Mouse (Mus musculus) CH12.LX (cell line): ENCODE data around the gene Cox6a1. TPM values are rescaled to one million over a fixed set of nuclear protein-coding genes. Genes with fewer than 3 reads are reported as not detected.
"Not testable (repeated sequence)": the region's sequence is repeated elsewhere in the genome, so short reads cannot be mapped to it uniquely, and the experiment has no call there.

Experiments
- DNase-seq: peaks from one replicate; pipeline ENCODE4 v3.0.0-alpha.2; 2013; ENCODE audit errors: extremely low read depth
- H3K27ac ChIP-seq: 2 replicates; pipeline ENCODE4 v1.5.1; 2012; ENCODE audit warnings: low read depth, mild to moderate bottlenecking, control low read depth, moderate library complexity; ENCODE audit not compliant: insufficient read depth
- H3K27me3 ChIP-seq: replicated peaks from 2 replicates; pipeline ENCODE3; 2012; ENCODE audit warnings: inconsistent platforms
- H3K36me3 ChIP-seq, 2 experiments: replicated peaks in 1 of 2; 2 replicates each; pipeline versions ENCODE3 to v1.6.1; 2012; ENCODE audit warnings: inconsistent platforms in 1 of 2, low read length in 1 of 2, mild to moderate bottlenecking in 1 of 2, mixed read lengths in 1 of 2, moderate library complexity in 1 of 2; ENCODE audit not compliant: control insufficient read depth in 1 of 2, insufficient read depth in 1 of 2
- H3K4me1 ChIP-seq, 2 experiments: 2 replicates each; pipeline ENCODE4 v1.6.1; 2012; ENCODE audit warnings: inconsistent platforms in 1 of 2, moderate library complexity in 1 of 2; ENCODE audit not compliant: insufficient read depth in 2 of 2, control insufficient read depth in 1 of 2
- H3K4me2 ChIP-seq: 2 replicates; pipeline ENCODE4 v1.6.1; 2012; ENCODE audit warnings: low read depth, mild to moderate bottlenecking, control low read depth; ENCODE audit not compliant: poor library complexity, insufficient read depth, severe bottlenecking
- H3K4me3 ChIP-seq, 3 experiments: fragments of 150-350 bp in 1 of 3; sonication (generic) in 1 of 3; replicated peaks in 1 of 3; 2 replicates each; pipeline versions ENCODE3 to v1.5.1; 2011 to 2012; ENCODE audit warnings: low read depth in 2 of 3, low read length in 2 of 3, mild to moderate bottlenecking in 2 of 3, moderate library complexity in 2 of 3, control low read depth in 1 of 3, improper control_type of control experiment in 1 of 3, inconsistent platforms in 1 of 3, mixed read lengths in 1 of 3; ENCODE audit not compliant: poor library complexity in 1 of 3
- H3K79me2 ChIP-seq: replicated peaks from 2 replicates; pipeline ENCODE4 v1.6.1; 2012; ENCODE audit warnings: mild to moderate bottlenecking, moderate library complexity; ENCODE audit not compliant: control insufficient read depth, poor library complexity, insufficient read depth, severe bottlenecking; ENCODE audit errors: extremely low read depth
- H3K9ac ChIP-seq: 2 replicates; pipeline ENCODE4 v1.6.1; 2012; ENCODE audit warnings: low read depth, mild to moderate bottlenecking, control low read depth, moderate library complexity; ENCODE audit not compliant: insufficient read depth
- H3K9me3 ChIP-seq: replicated peaks from 2 replicates; pipeline ENCODE3; 2012; ENCODE audit warnings: low read length, inconsistent platforms, mixed read lengths
- BHLHE40 ChIP-seq: IDR thresholded peaks from 2 replicates; pipeline ENCODE4 v1.6.1; 2011; ENCODE audit warnings: mild to moderate bottlenecking, low read depth, low read length, improper control_type of control experiment
- CHD2 ChIP-seq: IDR thresholded peaks from 2 replicates; pipeline ENCODE4 v1.6.1; 2011; ENCODE audit warnings: low read length, improper control_type of control experiment
- E2F4 ChIP-seq: IDR thresholded peaks from 2 replicates; pipeline ENCODE4 v1.6.1; 2011; ENCODE audit warnings: low read depth, low read length, improper control_type of control experiment; ENCODE audit not compliant: insufficient replicate concordance
- GABPA ChIP-seq: IDR thresholded peaks from 2 replicates; pipeline ENCODE4 v1.6.1; 2012; ENCODE audit warnings: low read depth, low read length, improper control_type of control experiment, inconsistent platforms; ENCODE audit not compliant: insufficient replicate concordance
- HCFC1 ChIP-seq: IDR thresholded peaks from 2 replicates; pipeline ENCODE4 v1.6.1; 2012; ENCODE audit warnings: low read depth, mild to moderate bottlenecking, inconsistent platforms, low read length, improper control_type of control experiment
- IRF4 ChIP-seq: IDR thresholded peaks from 2 replicates; pipeline ENCODE4 v1.6.1; 2014; ENCODE audit warnings: low read depth, mild to moderate bottlenecking, inconsistent platforms, low read length, improper control_type of control experiment
- KAT2A ChIP-seq: IDR thresholded peaks from 2 replicates; pipeline ENCODE4 v1.6.1; 2012; ENCODE audit warnings: low read length, improper control_type of control experiment, inconsistent platforms; ENCODE audit not compliant: insufficient replicate concordance
- MAFK ChIP-seq: IDR thresholded peaks from 2 replicates; pipeline ENCODE4 v1.6.1; 2011; ENCODE audit warnings: low read length, improper control_type of control experiment; ENCODE audit not compliant: insufficient replicate concordance
- MAZ ChIP-seq: IDR thresholded peaks from 2 replicates; pipeline ENCODE4 v1.6.1; 2012; ENCODE audit warnings: low read depth, mild to moderate bottlenecking, inconsistent platforms, low read length, improper control_type of control experiment, moderate library complexity
- MEF2A ChIP-seq: IDR thresholded peaks from 2 replicates; pipeline ENCODE4 v1.6.1; 2014; ENCODE audit warnings: low read depth, mild to moderate bottlenecking, inconsistent platforms, low read length, improper control_type of control experiment, borderline replicate concordance
- NELFE ChIP-seq: IDR thresholded peaks from 2 replicates; pipeline ENCODE4 v1.6.1; 2011; ENCODE audit warnings: low read depth, low read length, improper control_type of control experiment
- NRF1 ChIP-seq: IDR thresholded peaks from 2 replicates; pipeline ENCODE4 v1.6.1; 2014; ENCODE audit warnings: low read depth, mild to moderate bottlenecking, inconsistent platforms, low read length, improper control_type of control experiment, moderate library complexity
- POLR2AphosphoS2 ChIP-seq: IDR thresholded peaks from 2 replicates; pipeline ENCODE4 v1.6.1; 2011; ENCODE audit warnings: low read depth, low read length, improper control_type of control experiment
- RAD21 ChIP-seq: IDR thresholded peaks from 2 replicates; pipeline ENCODE4 v1.6.1; 2011; ENCODE audit warnings: low read depth, mild to moderate bottlenecking, low read length, improper control_type of control experiment, moderate library complexity
- RCOR1 ChIP-seq: conservative IDR thresholded peaks from 2 replicates; pipeline ENCODE4 v1.6.1; 2012; ENCODE audit warnings: low read depth, mild to moderate bottlenecking, inconsistent platforms, low read length, improper control_type of control experiment
- SIN3A ChIP-seq: IDR thresholded peaks from 2 replicates; pipeline ENCODE4 v1.6.1; 2012; ENCODE audit warnings: low read length, improper control_type of control experiment, inconsistent platforms
- SMC3 ChIP-seq: IDR thresholded peaks from 2 replicates; pipeline ENCODE4 v1.6.1; 2011; ENCODE audit warnings: low read depth, low read length, improper control_type of control experiment
- TBP ChIP-seq: conservative IDR thresholded peaks from 2 replicates; pipeline ENCODE4 v1.6.1; 2011; ENCODE audit warnings: low read depth, low read length, improper control_type of control experiment
- UBTF ChIP-seq: IDR thresholded peaks from 2 replicates; pipeline ENCODE4 v1.6.1; 2012; ENCODE audit warnings: low read depth, mild to moderate bottlenecking, inconsistent platforms, low read length, improper control_type of control experiment, moderate library complexity
- USF2 ChIP-seq: conservative IDR thresholded peaks from 2 replicates; pipeline ENCODE4 v1.6.1; 2011; ENCODE audit warnings: low read depth, low read length, improper control_type of control experiment
- ZKSCAN1 ChIP-seq: IDR thresholded peaks from 2 replicates; pipeline ENCODE4 v1.6.1; 2012; ENCODE audit warnings: low read depth, inconsistent platforms, low read length, improper control_type of control experiment, borderline replicate concordance
- ZNF384 ChIP-seq: IDR thresholded peaks from 2 replicates; pipeline ENCODE4 v1.6.1; 2012; ENCODE audit warnings: low read depth, low read length, improper control_type of control experiment, inconsistent platforms
- dilution Hi-C: fragments of 300-500 bp; cut with MboI; formaldehyde crosslinking; loops from 2 replicates; pipeline ENCODE4 v1.14.3; 2020; ENCODE audit warnings: low sequenced_read_pairs; ENCODE audit not compliant: extremely low pct_unique_long_range_greater_than_20kb, extremely low pct_ligation_motif_present
- in situ Hi-C: fragments of 300-500 bp; cut with MboI; formaldehyde crosslinking; loops from 3 replicates; pipeline ENCODE4 v1.14.3; 2019; ENCODE audit warnings: low sequenced_read_pairs, low pct_ligation_motif_present, low pct_unique_long_range_greater_than_20kb, mixed read lengths
- polyA plus RNA-seq: library from polyadenylated mRNA; unstranded; fragments of >175 nt; gene quantifications from 2 replicates; pipeline ENCODE4 v1.2.1, GENCODE M21; 2012; ENCODE audit warnings: low read depth; ENCODE audit not compliant: insufficient read length
- total RNA-seq, 2 experiments: library from RNA; depleted of rRNA; stranded (reverse); fragments of 300-350 nt in 1 of 2; fragments of >200 nt in 1 of 2; gene quantifications; 2 replicates each; pipeline ENCODE4 v1.2.3; 2012 to 2014

Gene Cox6a1
- total and polyA plus RNA-seq, 3 experiments, result 257 to 673 (median 612) TPM

GRCm38 (mm10) chr5:115312354-115312753 is 36.4 kb downstream of the Cox6a1 start:
- Histone ChIP-seq H3K27me3 (no peaks in the 10 kb centered on the region), H3K4me1 (peaks cover 0 to 4% of the 10 kb centered on the region in 2 experiments; a peak in 2 of 4 replicates), H3K4me2 (no peak overlapping the region), H3K9me3 (no peaks in the 10 kb centered on the region), H3K9ac (no peak overlapping the region), H3K79me2 (no peaks in the 10 kb centered on the region), H3K27ac (no peak overlapping the region), H3K4me3 (no peak overlapping the region), H3K36me3 (peaks cover 0 to 6% of the 10 kb centered on the region in 2 experiments)
- TF ChIP-seq IRF4 (no peak), CHD2 (no peak), RCOR1 (no peak), SMC3 (no peak), USF2 (no peak), KAT2A (no peak)
- DNase-seq, result no peak
- dilution Hi-C loops (no loop called here), in situ Hi-C loops (no loop called here)

- not testable (repeated sequence) for H3K9ac ChIP-seq, H3K27ac ChIP-seq
- peak; percentile 51 for TF ChIP-seq ZNF384
These were observed 46.6 kb downstream of the Cox6a1 start for GRCm38 (mm10) chr5:115302190-115302589.

GRCm38 (mm10) chr5:115301615-115302014 is 47.2 kb downstream of the Cox6a1 start:
- Histone ChIP-seq H3K4me2 (peak overlapping the region; percentile 73), H3K9me3 (peaks cover 3% of the 10 kb centered on the region), H3K9ac (peak overlapping the region; percentile 66; the same call in 1 of the 2 replicates), H3K27ac (no peak overlapping the region), H3K4me3 (peak overlapping the region; percentile 50 to 86 (median 73)), H3K27me3 (no peaks in the 10 kb centered on the region), H3K36me3 (peaks cover 15 to 30% of the 10 kb centered on the region in 2 experiments), H3K79me2 (peaks cover 18% of the 10 kb centered on the region), H3K4me1 (peaks cover 0 to 22% of the 10 kb centered on the region in 2 experiments; a peak in 3 of 4 replicates)
- TF ChIP-seq NRF1 (no peak), UBTF (no peak), RAD21 (no peak), MEF2A (no peak), NELFE (no peak), POLR2AphosphoS2 (no peak), TBP (no peak), IRF4 (no peak), CHD2 (no peak), SIN3A (no peak), BHLHE40 (no peak), MAZ (no peak), ZKSCAN1 (no peak), MAFK (no peak), GABPA (no peak), HCFC1 (no peak), E2F4 (no peak)
- dilution Hi-C loops, result no loop called here
- in situ Hi-C loops, result loop anchor here (5.0 kb wide), 1 partner anchor 41 kb away; the partner anchor contains the start of genes Gatc and Triap1
- DNase-seq, result no peak

More at GRCm38 (mm10) chr5:115302190-115302589, 46.6 kb downstream of the Cox6a1 start:
- in situ Hi-C loops, result loop anchor here (5.0 kb wide), 1 partner anchor 40 kb away; the partner anchor contains the start of genes Gatc and Triap1
- H3K4me3 ChIP-seq, dilution Hi-C loops, H3K9me3 ChIP-seq, H3K4me2 ChIP-seq, H3K27me3 ChIP-seq, DNase-seq: not testable (repeated sequence)
- Histone ChIP-seq H3K36me3 (peaks cover 12 to 25% of the 10 kb centered on the region in 2 experiments), H3K79me2 (peaks cover 18% of the 10 kb centered on the region), H3K4me1 (peaks cover 0 to 22% of the 10 kb centered on the region in 2 experiments; a peak in 3 of 4 replicates)
